Mouse (Mus musculus) stomach, embryonic 16.5 days (tissue): ENCODE data around the gene Porcn. TPM values are rescaled to one million over a fixed set of nuclear protein-coding genes. Genes with fewer than 3 reads are reported as not detected.

ENCODE experiments used
- ATAC-seq: fragments of 200-750 bp; cut with Nextera tagmentation; 2 replicates; pipeline ENCODE4 v1.8.0; 2017; ENCODE audit warnings: moderate number of reproducible peaks, moderate TSS enrichment; ENCODE audit not compliant: insufficient read depth, low FRiP score
- H3K27ac ChIP-seq: fragments of 300-500 bp; sonication (generic); 2 replicates; pipeline ENCODE4 v1.5.1; 2014; ENCODE audit warnings: low read length
- H3K27me3 ChIP-seq: fragments of 300-500 bp; sonication (generic); 2 replicates; pipeline ENCODE4 v1.6.1; 2014; ENCODE audit warnings: low read length, control low read depth, mixed read lengths; ENCODE audit not compliant: control insufficient read depth, insufficient read depth
- H3K36me3 ChIP-seq: fragments of 300-500 bp; sonication (generic); 2 replicates; pipeline ENCODE4 v1.6.1; 2014; ENCODE audit warnings: low read length; ENCODE audit not compliant: control insufficient read depth, insufficient read depth
- H3K4me1 ChIP-seq: fragments of 300-500 bp; sonication (generic); 2 replicates; pipeline ENCODE4 v1.6.1; 2014; ENCODE audit warnings: low read length, control low read depth, mixed read lengths; ENCODE audit not compliant: control insufficient read depth, insufficient read depth
- H3K4me2 ChIP-seq: fragments of 300-500 bp; sonication (generic); 2 replicates; pipeline ENCODE4 v1.6.1; 2014; ENCODE audit warnings: low read depth, low read length, mixed read lengths
- H3K4me3 ChIP-seq: fragments of 300-500 bp; sonication (generic); replicated peaks from 2 replicates; pipeline ENCODE4 v1.5.1; 2014; ENCODE audit warnings: mild to moderate bottlenecking, low read length
- H3K9ac ChIP-seq: fragments of 300-500 bp; sonication (generic); 2 replicates; pipeline ENCODE4 v1.6.1; 2014; ENCODE audit warnings: low read length
- H3K9me3 ChIP-seq: fragments of 300-500 bp; sonication (generic); replicated peaks from 2 replicates; pipeline ENCODE4 v1.6.1; 2016; ENCODE audit warnings: low read length, control low read depth; ENCODE audit not compliant: control insufficient read depth
- WGBS: fragments of 180-500 bp; shearing (Covaris S2); extraction: QIAGEN DNeasy Blood & Tissue Kit; methylation state at CpG from one replicate; pipeline ENCODE4 v1.1.7; 2014; 5-methylcytosine and 5-hydroxymethylcytosine counted together
- polyA plus RNA-seq: library from polyadenylated mRNA; unstranded; fragments of >200 nt; fragmentation: Nextera tagmentation; extraction: Ambion mirVana; gene quantifications from 2 replicates; pipeline ENCODE4 v1.2.1, GENCODE M21; 2015

Porcn gene
- polyA plus RNA-seq, 1 experiment from 2014 or later: 13.8 TPM

GRCm38 (mm10) chrX:8192640-8193418 is 13.5 kb downstream of the Porcn start:
- peak overlapping the region; percentile 74 for H3K9ac ChIP-seq

DNA sequence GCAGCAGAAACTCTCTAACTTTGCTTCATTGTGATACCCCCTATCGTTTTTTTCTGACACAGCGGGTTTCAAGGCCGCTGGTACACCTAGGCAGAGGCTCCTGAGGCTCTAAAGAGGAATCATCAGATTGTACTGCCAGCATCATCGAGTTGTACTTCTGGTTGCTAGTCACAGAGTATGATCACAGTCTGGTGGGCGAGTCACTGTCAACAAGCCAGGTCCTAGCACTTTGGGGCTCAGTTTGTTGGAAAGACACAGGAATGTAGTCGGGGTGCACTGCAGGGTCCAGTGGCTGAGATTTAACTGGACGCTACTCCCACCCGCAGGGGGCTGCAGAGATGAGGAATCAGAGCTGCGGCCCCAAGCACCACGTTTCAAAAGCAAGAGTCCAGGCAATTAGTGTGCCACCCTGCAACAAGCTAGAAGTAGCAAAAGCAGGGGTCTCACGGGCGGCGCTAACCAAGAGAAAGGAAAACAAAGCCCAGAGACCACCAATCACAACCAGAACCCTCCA is 14.1 kb downstream of the Porcn start:
- Histone ChIP-seq H3K4me3 (peak overlapping the region; percentile 63), H3K9ac (peak overlapping the region; percentile 74), H3K27me3 (no peaks in the 10 kb centered on the region), H3K36me3 (no peaks in the 10 kb centered on the region), H3K4me1 (no peaks in the 10 kb centered on the region), H3K9me3 (no peaks in the 10 kb centered on the region), H3K4me2 (peak overlapping the region; percentile 64), H3K27ac (no peak overlapping the region)
- ATAC-seq: peak; percentile 34; the same call in 1 of the 2 replicates
- WGBS: 12% methylated on average over 13 of the region's 13 CpGs

More at GRCm38 (mm10) chrX:8192640-8193418, 13.5 kb downstream of the Porcn start:
- WGBS: 16% methylated on average over 38 of the region's 38 CpGs
- H3K27me3 ChIP-seq: no peaks in the 10 kb centered on the region
- peak overlapping the region; percentile 64 for H3K4me2 ChIP-seq
- H3K4me3 ChIP-seq: peak overlapping the region; percentile 63
- H3K9me3 ChIP-seq: no peaks in the 10 kb centered on the region
- H3K4me1 ChIP-seq: no peaks in the 10 kb centered on the region
- H3K27ac ChIP-seq: no peak overlapping the region
- ATAC-seq: peak; percentile 97
- no peaks in the 10 kb centered on the region for H3K36me3 ChIP-seq

DNA sequence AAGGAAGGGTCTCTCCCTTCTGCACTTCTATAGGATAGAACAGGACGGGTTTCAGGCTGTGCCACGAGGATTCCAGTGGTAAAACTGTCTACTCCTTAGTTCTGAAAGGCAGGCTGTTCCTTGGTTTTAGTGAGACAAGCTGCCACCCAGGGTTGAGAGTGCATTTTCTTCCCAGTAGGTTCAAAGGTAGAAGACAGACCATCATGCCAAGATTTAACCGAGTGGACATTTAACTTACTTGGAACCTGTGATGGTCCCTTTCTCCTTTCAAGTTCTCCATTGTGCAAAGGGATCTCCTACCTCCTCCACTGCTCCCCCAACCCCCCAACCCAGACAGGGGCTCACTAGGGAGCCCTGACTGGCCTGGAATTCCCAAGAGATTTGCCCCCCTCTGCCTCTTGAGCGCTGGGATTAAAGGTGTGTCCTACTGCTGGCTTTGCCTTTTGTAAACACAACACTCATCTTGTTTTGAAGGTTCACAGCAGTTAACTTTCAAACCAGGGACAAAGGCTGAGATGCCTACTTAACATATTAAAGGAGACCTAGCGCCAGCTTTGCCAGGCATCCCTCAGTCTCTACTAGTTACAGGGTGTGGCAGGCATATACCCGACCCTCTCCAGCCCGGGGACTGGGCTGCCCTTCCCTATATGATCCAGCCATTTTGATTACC is 23.3 kb downstream of the Porcn start:
- 21% methylated on average over 7 of the region's 7 CpGs for WGBS
- H3K4me2 ChIP-seq: no peak overlapping the region
- no peak overlapping the region for H3K9ac ChIP-seq
- H3K4me3 ChIP-seq: no peak overlapping the region
- H3K4me1 ChIP-seq: no peaks in the 10 kb centered on the region
- H3K36me3 ChIP-seq: no peaks in the 10 kb centered on the region
- no peaks in the 10 kb centered on the region for H3K9me3 ChIP-seq
- no peak overlapping the region for H3K27ac ChIP-seq
- no peaks in the 10 kb centered on the region for H3K27me3 ChIP-seq
- ATAC-seq: no peak

DNA sequence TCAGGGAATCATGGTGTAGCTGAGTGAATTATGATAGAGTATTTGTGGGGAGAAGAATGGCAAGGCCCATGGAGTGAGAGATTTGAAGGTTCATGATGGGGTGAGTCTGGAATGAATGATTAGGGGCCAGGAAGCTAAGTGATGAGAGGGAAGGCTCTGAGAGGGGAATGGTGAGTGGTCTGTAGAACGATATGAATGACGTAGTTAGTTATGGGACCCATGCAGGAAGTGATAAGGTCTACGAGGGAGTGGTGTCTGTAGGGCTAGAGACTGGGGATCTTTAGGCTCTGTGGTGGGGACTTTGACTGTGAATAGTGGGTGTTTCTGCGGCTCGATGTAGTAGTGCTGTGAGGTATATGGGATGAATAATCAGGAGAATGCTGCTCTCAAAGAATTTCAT is 26.7 kb downstream of the Porcn start:
- no peak for ATAC-seq
- Histone ChIP-seq H3K4me3 (no peak overlapping the region), H3K9me3 (no peaks in the 10 kb centered on the region), H3K27ac (no peak overlapping the region), H3K9ac (no peak overlapping the region), H3K27me3 (no peaks in the 10 kb centered on the region), H3K4me1 (no peaks in the 10 kb centered on the region), H3K4me2 (no peak overlapping the region), H3K36me3 (no peaks in the 10 kb centered on the region)
- WGBS: 88% methylated on average over 5 of the region's 5 CpGs

DNA sequence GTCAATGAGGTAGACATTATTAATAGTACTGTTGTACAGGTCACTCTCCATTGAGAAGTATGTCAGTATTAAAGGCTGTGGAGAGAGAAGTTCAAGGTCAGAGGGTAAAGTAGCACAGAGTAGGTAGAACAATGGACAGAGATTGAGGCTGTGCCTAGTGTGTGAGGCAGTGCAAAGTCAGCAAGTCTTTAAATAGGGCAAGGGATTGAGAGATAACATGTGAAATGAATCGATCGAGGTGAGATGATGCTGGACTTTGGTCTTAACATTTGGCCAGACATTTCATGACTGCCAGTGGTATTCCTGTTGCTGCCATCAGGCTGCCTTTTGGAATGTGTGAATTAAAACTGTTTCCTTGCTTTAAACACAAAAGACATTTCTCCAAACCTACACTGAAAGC is 27.5 kb downstream of the Porcn start:
- no peak overlapping the region for H3K27ac ChIP-seq
- no peaks in the 10 kb centered on the region for H3K27me3 ChIP-seq
- H3K9ac ChIP-seq: no peak overlapping the region
- 74% methylated on average over 2 of the region's 2 CpGs for WGBS
- no peak overlapping the region for H3K4me2 ChIP-seq
- H3K36me3 ChIP-seq: no peaks in the 10 kb centered on the region
- no peaks in the 10 kb centered on the region for H3K9me3 ChIP-seq
- no peak for ATAC-seq
- no peak overlapping the region for H3K4me3 ChIP-seq
- H3K4me1 ChIP-seq: no peaks in the 10 kb centered on the region

DNA sequence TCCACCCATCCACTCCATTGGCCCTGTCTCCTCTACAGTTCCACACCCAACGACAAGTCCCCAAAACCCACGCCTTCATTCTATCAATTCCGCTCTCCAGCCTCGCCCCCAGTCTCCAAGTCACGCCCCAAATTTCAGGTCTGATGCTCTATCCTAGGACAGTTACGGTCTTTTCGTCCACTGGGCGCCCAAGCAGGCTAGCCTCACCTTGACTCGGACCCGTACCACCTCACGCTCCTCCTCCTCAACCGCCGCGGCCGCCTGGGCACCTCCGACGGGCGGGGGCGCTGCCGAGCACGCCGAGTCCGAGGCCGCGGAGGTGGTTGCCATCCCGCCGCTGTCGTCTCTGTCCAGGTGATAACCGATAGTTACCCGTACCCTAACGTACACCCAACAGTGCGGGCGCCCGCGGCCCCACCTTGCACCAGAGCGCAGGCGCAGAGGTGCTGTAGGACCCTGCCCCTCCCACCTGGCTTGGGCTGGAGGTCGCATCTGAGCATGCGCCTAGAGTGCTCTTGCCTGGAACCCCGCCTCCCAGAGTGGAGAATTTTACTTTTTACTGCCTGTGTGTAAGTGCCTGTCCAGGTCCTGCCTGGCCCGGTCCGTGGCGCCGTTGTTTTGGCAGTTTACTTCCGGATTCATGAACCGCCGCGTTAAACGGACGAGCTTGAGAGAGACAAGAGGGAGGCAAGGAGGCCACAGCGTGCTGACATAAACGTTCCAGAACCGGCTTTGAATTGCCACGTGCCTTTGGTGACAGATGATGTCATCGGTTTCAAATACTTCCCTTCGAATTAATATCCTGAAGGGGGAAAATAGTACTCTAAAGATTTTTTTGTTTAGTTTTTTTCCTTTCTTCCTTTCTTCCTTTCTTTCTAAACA is 30.6 kb downstream of the Porcn start, which contains the start of gene Tbc1d25:
Tbc1d25 (minus strand) TSS at position 678 of the 882 bp plus-strand sequence.
- H3K27ac ChIP-seq: peak within 1 kb of the TSS; percentile 7
- peak; percentile 95 for ATAC-seq
- no peaks in the 10 kb centered on the region for H3K27me3 ChIP-seq
- H3K9me3 ChIP-seq: no peaks in the 10 kb centered on the region
- WGBS: 11% methylated on average over 56 of the region's 56 CpGs
- peak within 1 kb of the TSS; percentile 62 for H3K9ac ChIP-seq
- H3K4me1 ChIP-seq: no peaks in the 10 kb centered on the region
- H3K4me2 ChIP-seq: peak within 1 kb of the TSS; percentile 63
- H3K4me3 ChIP-seq: peak within 1 kb of the TSS; percentile 53
- no peaks in the 10 kb centered on the region for H3K36me3 ChIP-seq

GRCm38 (mm10) chrX:8175169-8175503 is 31.2 kb downstream of the Porcn start:
- H3K9ac ChIP-seq: peak overlapping the region; percentile 62
- 14% methylated on average over 4 of the region's 4 CpGs for WGBS

DNA sequence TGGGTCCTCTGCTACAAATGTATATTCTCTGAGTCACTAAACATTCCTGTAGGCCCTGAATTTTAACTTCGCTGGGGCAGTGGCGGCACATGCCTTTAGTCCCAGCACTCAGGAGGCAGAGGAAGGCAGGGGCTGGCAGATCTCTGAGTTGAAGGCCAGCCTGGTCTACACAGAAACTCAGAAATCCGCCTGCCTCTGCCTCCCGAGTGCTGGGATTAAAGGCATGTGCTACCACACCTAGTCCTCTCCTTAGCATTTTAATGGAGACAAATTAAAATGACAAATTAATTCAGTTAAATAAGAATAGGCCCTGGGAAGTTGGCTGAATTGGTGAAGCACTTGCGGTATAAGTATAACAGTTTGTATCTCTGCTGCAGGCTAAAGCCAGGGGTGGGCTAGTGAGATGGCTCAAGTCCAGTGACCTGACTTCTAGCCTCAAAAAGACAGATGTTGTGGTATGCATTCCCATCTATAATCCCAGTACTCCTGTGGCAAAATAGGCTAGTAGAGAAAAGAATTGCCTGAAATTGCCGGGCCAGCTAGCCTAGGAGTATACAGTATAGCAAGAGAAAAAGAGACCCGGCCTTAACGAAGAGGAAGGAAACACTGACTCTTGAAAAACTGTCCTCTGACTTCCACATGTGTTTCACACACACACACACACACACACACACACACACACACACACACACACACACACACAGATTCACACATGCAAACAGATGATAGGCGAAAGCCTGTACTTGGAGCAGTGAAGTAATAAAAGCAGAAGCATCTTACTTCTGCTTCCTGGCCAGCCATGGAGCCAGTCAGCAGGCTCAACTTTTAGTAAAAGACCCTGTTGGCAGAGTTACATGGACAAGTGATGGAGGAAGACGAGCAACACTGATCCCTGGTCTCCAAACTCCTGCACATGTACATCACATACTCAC is 38.3 kb downstream of the Porcn start:
- Histone ChIP-seq H3K27me3 (no peaks in the 10 kb centered on the region), H3K4me1 (no peaks in the 10 kb centered on the region), H3K4me2 (no peak overlapping the region), H3K4me3 (no peak overlapping the region), H3K9me3 (no peaks in the 10 kb centered on the region), H3K9ac (no peak overlapping the region), H3K36me3 (no peaks in the 10 kb centered on the region), H3K27ac (no peak overlapping the region)
- 87% methylated on average over 10 of the region's 10 CpGs for WGBS
- no peak for ATAC-seq

More at GRCm38 (mm10) chrX:8175169-8175503, 31.2 kb downstream of the Porcn start:
- Histone ChIP-seq H3K4me3 (peak overlapping the region; percentile 53), H3K27me3 (no peaks in the 10 kb centered on the region), H3K4me1 (no peaks in the 10 kb centered on the region), H3K27ac (no peak overlapping the region), H3K4me2 (peak overlapping the region; percentile 63), H3K36me3 (no peaks in the 10 kb centered on the region), H3K9me3 (no peaks in the 10 kb centered on the region)
- ATAC-seq: no peak
